Mouse (Mus musculus) embryonic fibroblast, embryonic 13.5 days (primary cell): Measurements from ENCODE around the gene Pgap3.

Experiments used
- CTCF ChIP-seq: IDR thresholded peaks from 2 replicates; pipeline ENCODE4 v1.5.1; 2011; ENCODE audit warnings: mild to moderate bottlenecking, control low read depth, low read length, moderate library complexity, borderline replicate concordance; ENCODE audit not compliant: insufficient read depth
- POLR2A ChIP-seq: IDR thresholded peaks from 2 replicates; pipeline ENCODE4 v1.6.1; 2011; ENCODE audit warnings: low read depth, mild to moderate bottlenecking, control low read depth, low read length, moderate library complexity

DNA sequence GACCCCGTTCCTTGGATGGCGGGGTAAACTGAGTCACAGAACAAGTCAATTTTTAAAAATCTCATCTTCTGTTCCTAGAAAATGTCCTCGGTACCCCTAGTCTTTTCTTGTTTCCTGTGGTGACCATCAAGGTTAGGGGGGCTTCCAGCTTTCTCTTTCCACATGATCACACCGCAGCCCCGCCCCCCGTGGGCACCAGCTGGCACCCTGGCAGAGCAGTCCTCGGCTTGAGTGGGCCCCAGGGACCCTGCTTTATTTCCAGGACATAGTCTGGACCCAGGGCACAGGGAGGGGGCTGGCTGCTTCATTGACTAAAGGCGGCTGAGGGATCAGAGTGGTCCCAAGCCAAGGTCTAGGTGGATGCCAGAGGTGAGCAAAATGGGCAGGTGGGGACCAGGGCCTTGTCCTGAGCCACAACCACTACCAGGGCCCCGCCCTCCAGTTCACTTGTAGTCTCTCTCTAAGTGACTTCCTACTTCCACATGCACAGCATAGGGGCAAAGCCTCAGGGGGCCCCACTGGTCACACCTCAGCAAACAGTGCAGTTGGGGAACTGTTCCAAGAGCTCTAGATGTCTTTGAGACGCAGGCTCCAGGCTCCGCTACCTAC is 60.5 kb downstream of the Pgap3 start:
- TF ChIP-seq CTCF (no peak), POLR2A (no peak)
